13 mouse cellular contexts compared by ENCODE assay signal in genomic region chr9:42047786-42048185, GRCm38 (mm10).
DNase-seq lines count a peak whose midpoint lies in the region.
"Had no signal": no experiment of that assay in that cellular context is flagged by ENCODE, and none has a peak within 500 bp of the region (broad histone marks: within the 10 kb centered on the region; RNA-seq: fewer than 3 reads in every experiment).

No protein-coding gene starts in this region.

- DNase-seq in heart, adult 11 months: peak; percentile 74
- no peak for DNase-seq in heart, adult 8-10 months (ENCODE audit: low spot score)
- peak; percentile 40 for DNase-seq in retina, postnatal 1 day
- no peak for DNase-seq in retina, embryonic 14.5 days (ENCODE audit: low spot score)
- DNase-seq in cerebellum, adult 9-11 months: peak; percentile 70
- no peak for DNase-seq in lung, postnatal 14 days
- DNase-seq in gastrocnemius, adult 18-20 months (ENCODE audit: low spot score): no peak
- DNase-seq in layer of hippocampus, postnatal 36 days: no peak
- DNase-seq: adrenal gland, postnatal 36 days; kidney, adult 11 months; kidney, postnatal 36 days; layer of hippocampus, adult 9-11 months; liver, postnatal 0 days had no signal

Comparison
In these comparisons a context has a peak if more than half of its experiments do, and no peak if none do; other contexts are left out.
1. DNase-seq: peak in heart, adult 11 months (single experiment), retina, postnatal 1 day (single experiment) and cerebellum, adult 9-11 months (single experiment); none in heart, adult 8-10 months (single experiment), retina, embryonic 14.5 days (single experiment), lung, postnatal 14 days (single experiment), gastrocnemius, adult 18-20 months (single experiment) and layer of hippocampus, postnatal 36 days (0 of 2).